Mouse (Mus musculus) cerebellum, adult 2 months (tissue): ENCODE measurements around the gene Prok1.

Source experiments
- CTCF ChIP-seq: fragments of 200-500 bp; IDR thresholded peaks from 2 replicates; pipeline ENCODE4 v1.5.1; 2011; ENCODE audit warnings: low read depth, mild to moderate bottlenecking, control low read depth, low read length, moderate library complexity, borderline replicate concordance; ENCODE audit not compliant: insufficient read depth
- POLR2A ChIP-seq: fragments of 200-500 bp; IDR thresholded peaks from 2 replicates; pipeline ENCODE4 v1.6.1; 2011; ENCODE audit warnings: low read length, control low read depth, borderline replicate concordance; ENCODE audit not compliant: insufficient read depth

DNA sequence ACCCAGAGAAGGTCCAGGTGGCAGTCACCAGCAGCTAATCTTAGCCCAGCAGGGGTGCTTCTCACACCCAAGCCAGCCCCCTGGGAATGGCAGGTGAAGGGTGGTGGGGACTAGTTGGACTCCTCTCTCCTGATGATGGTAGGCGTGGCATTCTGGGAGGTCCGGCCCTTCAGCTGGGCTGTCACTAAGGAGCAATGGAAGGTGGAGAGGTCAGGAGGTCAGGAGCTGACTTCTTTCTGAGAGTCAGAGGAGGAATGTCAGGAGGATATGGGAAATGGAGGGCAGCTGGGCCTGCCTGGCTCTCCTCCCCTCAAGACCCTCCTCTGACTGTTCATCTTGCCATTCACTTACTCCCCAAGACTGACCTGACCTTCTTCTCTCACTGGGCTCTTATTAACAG, 1.5 kb downstream of the Prok1 start:
- TF ChIP-seq CTCF (no peak), POLR2A (no peak)
